Mouse (Mus musculus) thymus, adult 2 months (tissue): ENCODE measurements around the gene Glt8d1.

Experiments
- CTCF ChIP-seq: fragments of 200-500 bp; IDR thresholded peaks from 2 replicates; pipeline ENCODE4 v1.5.1; 2012; ENCODE audit warnings: mild to moderate bottlenecking, control low read depth, low read length, moderate library complexity, borderline replicate concordance; ENCODE audit not compliant: control insufficient read depth, poor library complexity, insufficient read depth; ENCODE audit errors: extremely low read depth
- POLR2A ChIP-seq: fragments of 200-500 bp; IDR thresholded peaks from 2 replicates; pipeline ENCODE4 v1.6.1; 2012; ENCODE audit warnings: mild to moderate bottlenecking, low read length, control low read depth, moderate library complexity; ENCODE audit not compliant: control insufficient read depth, poor library complexity, insufficient read depth; ENCODE audit errors: extremely low read depth

- TF ChIP-seq POLR2A = no peak
- TF ChIP-seq CTCF = no peak
These were observed 3.3 kb downstream of the Glt8d1 start for GRCm38 (mm10) chr14:31004527-31004926.
